Mouse (Mus musculus): ENCODE measurements around the gene Tbc1d17. TPM values are rescaled to one million over a fixed set of nuclear protein-coding genes. Genes with fewer than 3 reads are reported as not detected.

Tbc1d17 gene
- total and polyA plus RNA-seq, 3 experiments, result 31.9 to 40.5 (median 38.5) TPM

GRCm38 (mm10) chr7:44884637-44885036 lies 35.8 kb upstream of the Tbc1d17 start:
- Histone ChIP-seq H3K4me3 (replicated peaks in 1 of 3; ENCODE audit: low read depth in 2 of 3, low read length in 2 of 3, poor library complexity in 1 of 3) (no peak overlapping the region), H3K9me3 (replicated peaks; ENCODE audit: low read length) (no peaks in the 10 kb centered on the region), H3K27ac (ENCODE audit: insufficient read depth, low read depth) (no peak overlapping the region), H3K4me1 (ENCODE audit: control insufficient read depth in 1 of 2, insufficient read depth in 2 of 2) (peaks cover 0 to 10% of the 10 kb centered on the region in 2 experiments; a peak in 2 of 4 replicates), H3K9ac (ENCODE audit: insufficient read depth, low read depth) (no peak overlapping the region), H3K36me3 (replicated peaks in 1 of 2; ENCODE audit: control insufficient read depth in 1 of 2, insufficient read depth in 1 of 2, low read length in 1 of 2) (peaks cover 65 to 93% of the 10 kb centered on the region in 2 experiments), H3K4me2 (ENCODE audit: insufficient read depth, low read depth, poor library complexity, severe bottlenecking) (no peak overlapping the region), H3K79me2 (replicated peaks; ENCODE audit: control insufficient read depth, extremely low read depth, insufficient read depth, poor library complexity, severe bottlenecking) (no peaks in the 10 kb centered on the region; the same call in 1 of the 2 replicates), H3K27me3 (replicated peaks) (no peaks in the 10 kb centered on the region)
- dilution Hi-C loops (cut with MboI; ENCODE audit: extremely low pct_ligation_motif_present, extremely low pct_unique_long_range_greater_than_20kb, low sequenced_read_pairs) (no loop called here), in situ Hi-C loops (cut with MboI; ENCODE audit: low pct_ligation_motif_present, low pct_unique_long_range_greater_than_20kb, low sequenced_read_pairs) (no loop called here)
- TF ChIP-seq BHLHE40 (IDR thresholded peaks at IDR 0.05; ENCODE audit: low read depth, low read length) (no peak), UBTF (IDR thresholded peaks at IDR 0.05; ENCODE audit: low read depth, low read length) (no peak), EP300 (IDR thresholded peaks at IDR 0.05; ENCODE audit: low read length) (no peak), PAX5 (IDR thresholded peaks at IDR 0.05; ENCODE audit: low read length) (no peak), RCOR1 (conservative IDR thresholded peaks at IDR 0.05; ENCODE audit: low read depth, low read length) (no peak), JUND (conservative IDR thresholded peaks at IDR 0.05; ENCODE audit: low read depth, low read length) (no peak), CHD2 (IDR thresholded peaks at IDR 0.05; ENCODE audit: low read length) (no peak), POLR2A (IDR thresholded peaks at IDR 0.05; ENCODE audit: low read depth, low read length) (no peak), USF2 (conservative IDR thresholded peaks at IDR 0.05; ENCODE audit: low read depth, low read length) (no peak), ZKSCAN1 (IDR thresholded peaks at IDR 0.05; ENCODE audit: borderline replicate concordance, low read depth, low read length) (no peak), GABPA (IDR thresholded peaks at IDR 0.05; ENCODE audit: insufficient replicate concordance, low read depth, low read length) (no peak), KAT2A (IDR thresholded peaks at IDR 0.05; ENCODE audit: insufficient replicate concordance, low read length) (no peak)
- no peak for DNase-seq (ENCODE audit: extremely low read depth)

GRCm38 (mm10) chr7:44883036-44883435 lies 34.2 kb upstream of the Tbc1d17 start:
- DNase-seq (ENCODE audit: extremely low read depth), result no peak
- Histone ChIP-seq H3K79me2 (replicated peaks; ENCODE audit: control insufficient read depth, extremely low read depth, insufficient read depth, poor library complexity, severe bottlenecking) (no peaks in the 10 kb centered on the region; the same call in 1 of the 2 replicates), H3K9me3 (replicated peaks; ENCODE audit: low read length) (no peaks in the 10 kb centered on the region), H3K36me3 (replicated peaks in 1 of 2; ENCODE audit: control insufficient read depth in 1 of 2, insufficient read depth in 1 of 2, low read length in 1 of 2) (peaks cover 80 to 93% of the 10 kb centered on the region in 2 experiments), H3K27me3 (replicated peaks) (no peaks in the 10 kb centered on the region), H3K4me3 (replicated peaks in 1 of 3; ENCODE audit: low read depth in 2 of 3, low read length in 2 of 3, poor library complexity in 1 of 3) (no peak overlapping the region), H3K4me1 (ENCODE audit: control insufficient read depth in 1 of 2, insufficient read depth in 2 of 2) (peaks cover 0 to 12% of the 10 kb centered on the region in 2 experiments; a peak in 2 of 4 replicates), H3K27ac (ENCODE audit: insufficient read depth, low read depth) (no peak overlapping the region), H3K9ac (ENCODE audit: insufficient read depth, low read depth) (no peak overlapping the region), H3K4me2 (ENCODE audit: insufficient read depth, low read depth, poor library complexity, severe bottlenecking) (no peak overlapping the region)
- in situ Hi-C loops (cut with MboI; ENCODE audit: low pct_ligation_motif_present, low pct_unique_long_range_greater_than_20kb, low sequenced_read_pairs) (no loop called here), dilution Hi-C loops (cut with MboI; ENCODE audit: extremely low pct_ligation_motif_present, extremely low pct_unique_long_range_greater_than_20kb, low sequenced_read_pairs) (no loop called here)
- TF ChIP-seq ETS1 (conservative IDR thresholded peaks at IDR 0.05; ENCODE audit: low read depth, low read length), result no peak
- TF ChIP-seq SIN3A (IDR thresholded peaks at IDR 0.05; ENCODE audit: low read length), result no peak
- TF ChIP-seq CHD2 (IDR thresholded peaks at IDR 0.05; ENCODE audit: low read length), result no peak
- no peak for TF ChIP-seq E2F4 (IDR thresholded peaks at IDR 0.05; ENCODE audit: insufficient replicate concordance, low read depth, low read length)
- TF ChIP-seq IRF4 (IDR thresholded peaks at IDR 0.05; ENCODE audit: low read depth, low read length), result no peak
